8 mouse cellular contexts compared by ENCODE assay signal in genomic region chr4:135545080-135545511, GRCm38 (mm10). TPM values are rescaled to one million over a fixed set of nuclear protein-coding genes. Genes with fewer than 3 reads are reported as not detected.
DNase-seq lines count a peak whose midpoint lies in the region; ATAC-seq and TF ChIP-seq lines count a peak whose summit lies in the region.

No protein-coding gene starts in this region.

- peak overlapping the region; percentile 39 for H3K4me2 ChIP-seq in embryonic facial prominence, embryonic 12.5 days (replicated peaks)
- H3K4me2 ChIP-seq in hindbrain, embryonic 13.5 days: peak overlapping the region; percentile 29
- H3K4me2 ChIP-seq in stomach, embryonic 16.5 days (ENCODE audit: low read depth, low read length): peak overlapping the region; percentile 49

- H3K27me3 ChIP-seq in embryonic facial prominence, embryonic 12.5 days: 0 out of 2 replicates have a peak, but pooled peaks cover 3% of the 10 kb centered on the region
- no peaks in the 10 kb centered on the region for H3K27me3 ChIP-seq in hindbrain, embryonic 13.5 days
- no peaks in the 10 kb centered on the region for H3K27me3 ChIP-seq in stomach, embryonic 16.5 days (ENCODE audit: control insufficient read depth, insufficient read depth, low read length)

- 9% methylated on average over 8 of the region's 8 CpGs for WGBS in embryonic facial prominence, embryonic 12.5 days
- 18% methylated on average over 8 of the region's 8 CpGs for WGBS in hindbrain, embryonic 13.5 days
- 7% methylated on average over 8 of the region's 8 CpGs for WGBS in lung, adult 2 months
- WGBS in stomach, embryonic 16.5 days: 10% methylated on average over 8 of the region's 8 CpGs

- H3K36me3 ChIP-seq in embryonic facial prominence, embryonic 12.5 days: no peaks in the 10 kb centered on the region
- H3K36me3 ChIP-seq in hindbrain, embryonic 13.5 days: no peaks in the 10 kb centered on the region
- no peaks in the 10 kb centered on the region for H3K36me3 ChIP-seq in stomach, embryonic 16.5 days (ENCODE audit: control insufficient read depth, insufficient read depth, low read length)

- H3K4me3 ChIP-seq in embryonic facial prominence, embryonic 12.5 days: peak overlapping the region; percentile 7; the same call in 1 of the 2 replicates
- no peak overlapping the region for H3K4me3 ChIP-seq in hindbrain, embryonic 13.5 days
- peak overlapping the region; percentile 42 for H3K4me3 ChIP-seq in lung, adult 2 months (replicated peaks; ENCODE audit: extremely low read depth, low read depth, low read length)
- peak overlapping the region; percentile 30 for H3K4me3 ChIP-seq in stomach, embryonic 16.5 days (replicated peaks; ENCODE audit: low read length)

- no peaks in the 10 kb centered on the region for H3K9me3 ChIP-seq in embryonic facial prominence, embryonic 12.5 days
- no peaks in the 10 kb centered on the region for H3K9me3 ChIP-seq in hindbrain, embryonic 13.5 days
- H3K9me3 ChIP-seq in stomach, embryonic 16.5 days (replicated peaks; ENCODE audit: control insufficient read depth, low read length): no peaks in the 10 kb centered on the region

- H3K4me1 ChIP-seq in embryonic facial prominence, embryonic 12.5 days: peaks cover 47% of the 10 kb centered on the region
- peaks cover 46% of the 10 kb centered on the region for H3K4me1 ChIP-seq in hindbrain, embryonic 13.5 days (replicated peaks)
- H3K4me1 ChIP-seq in lung, adult 2 months (ENCODE audit: control insufficient read depth, insufficient read depth, low read length): 0 out of 2 replicates have a peak, but pooled peaks cover 6% of the 10 kb centered on the region
- peaks cover 41% of the 10 kb centered on the region for H3K4me1 ChIP-seq in stomach, embryonic 16.5 days (ENCODE audit: control insufficient read depth, insufficient read depth, low read length)

- TF ChIP-seq CTCF in lung, adult 2 months (IDR thresholded peaks at IDR 0.05; ENCODE audit: insufficient read depth, low read length): no peak

- H3K27ac ChIP-seq in embryonic facial prominence, embryonic 12.5 days: peak overlapping the region; percentile 61; the same call in 1 of the 2 replicates
- H3K27ac ChIP-seq in hindbrain, embryonic 13.5 days: no peak overlapping the region
- H3K27ac ChIP-seq in stomach, embryonic 16.5 days (ENCODE audit: low read length): peak overlapping the region; percentile 62

- peak; percentile 41 to 43 for DNase-seq in lung, adult 18-20 months
- no peak for DNase-seq in lung, postnatal 25 days (ENCODE audit: low spot score)
- peak; percentile 30 for DNase-seq in lung, adult 2 months
- DNase-seq in frontal cortex, postnatal 14 days (ENCODE audit: low spot score in 2 of 2): no peak
- no peak for DNase-seq in right cerebral cortex, postnatal 36 days (ENCODE audit: low spot score in 2 of 2)

- H3K9ac ChIP-seq in embryonic facial prominence, embryonic 12.5 days: no peak overlapping the region
- no peak overlapping the region for H3K9ac ChIP-seq in hindbrain, embryonic 13.5 days
- peak overlapping the region; percentile 64; the same call in 1 of the 2 replicates for H3K9ac ChIP-seq in stomach, embryonic 16.5 days (ENCODE audit: low read length)

- no peak for TF ChIP-seq POLR2A in lung, adult 2 months (IDR thresholded peaks at IDR 0.05; ENCODE audit: borderline replicate concordance, extremely low read depth, low read depth, low read length)

- peak; percentile 49; the same call in 1 of the 2 replicates for ATAC-seq in embryonic facial prominence, embryonic 12.5 days (ENCODE audit: insufficient number of reproducible peaks, insufficient read depth, low FRiP score, low TSS enrichment)
- ATAC-seq in hindbrain, embryonic 13.5 days (ENCODE audit: low FRiP score): no peak
- peak; percentile 68; the same call in 1 of the 2 replicates for ATAC-seq in stomach, embryonic 16.5 days (ENCODE audit: insufficient read depth, low FRiP score)

RNA-seq across cellular contexts. Expression of gene Grhl3, which starts 28.3 kb away (rescaled TPM):
- polyA plus RNA-seq in embryonic facial prominence, embryonic 12.5 days (2016; fragmentation: Nextera tagmentation; extraction: Ambion mirVana): 13.2 and 15.4 TPM in 2 replicates
- 0.90 and 0.93 TPM in 2 replicates for polyA plus RNA-seq in hindbrain, embryonic 13.5 days (2015; fragmentation: Nextera tagmentation; extraction: Ambion mirVana)
- 0.11 and 6.3 TPM in 2 replicates for polyA plus RNA-seq in lung, adult 2 months (2012; rRNA removed)
- polyA plus RNA-seq in stomach, embryonic 16.5 days (2015; fragmentation: Nextera tagmentation; extraction: Ambion mirVana): 54.1 and 74.1 TPM in 2 replicates

RNA-seq across cellular contexts. Expression of gene Nipal3, which starts 50.3 kb away (rescaled TPM):
- polyA plus RNA-seq in embryonic facial prominence, embryonic 12.5 days (2016; fragmentation: Nextera tagmentation; extraction: Ambion mirVana): 2.6 and 3.1 TPM in 2 replicates
- polyA plus RNA-seq in hindbrain, embryonic 13.5 days (2015; fragmentation: Nextera tagmentation; extraction: Ambion mirVana): 6.5 and 7.8 TPM in 2 replicates
- 58.2 and 84.6 TPM in 2 replicates for polyA plus RNA-seq in lung, adult 2 months (2012; rRNA removed)
- 4.7 and 4.8 TPM in 2 replicates for polyA plus RNA-seq in stomach, embryonic 16.5 days (2015; fragmentation: Nextera tagmentation; extraction: Ambion mirVana)

RNA-seq across cellular contexts. Expression of gene Stpg1, which starts 50.5 kb away (rescaled TPM):
- 0.23 TPM in 1 of 2 replicates, not detected in the other for polyA plus RNA-seq in embryonic facial prominence, embryonic 12.5 days (2016; fragmentation: Nextera tagmentation; extraction: Ambion mirVana)
- 0.23 and 0.44 TPM in 2 replicates for polyA plus RNA-seq in hindbrain, embryonic 13.5 days (2015; fragmentation: Nextera tagmentation; extraction: Ambion mirVana)
- 1.3 and 1.4 TPM in 2 replicates for polyA plus RNA-seq in lung, adult 2 months (2012; rRNA removed)
- polyA plus RNA-seq in stomach, embryonic 16.5 days (2015; fragmentation: Nextera tagmentation; extraction: Ambion mirVana): 0.17 and 0.29 TPM in 2 replicates

Comparison
In these comparisons a context has a peak if more than half of its experiments do, and no peak if none do; other contexts are left out.
1. DNase-seq: peak in lung, adult 18-20 months (2 of 2) and lung, adult 2 months (single experiment); none in lung, postnatal 25 days (single experiment), frontal cortex, postnatal 14 days (0 of 2) and right cerebral cortex, postnatal 36 days (0 of 2).
2. Peak in every context shown above with its lines, with median percentiles within 50 percentile points of each other: H3K4me2 ChIP-seq.